Mouse (Mus musculus) spleen, adult 2 months (tissue): Measurements from ENCODE around the gene Ubr2. TPM values are rescaled to one million over a fixed set of nuclear protein-coding genes. Genes with fewer than 3 reads are reported as not detected.

Experiments used
- DNase-seq, 2 experiments: peaks; one replicate each; pipeline versions ENCODE4 v3.0.0 to v3.0.0-alpha.2; 2012 to 2021; ENCODE audit warnings: low spot score in 2 of 2, low read depth in 1 of 2
- H3K27ac ChIP-seq: fragments of 200-500 bp; 2 replicates; pipeline ENCODE4 v1.5.1; 2012; ENCODE audit warnings: low read length, inconsistent platforms; ENCODE audit not compliant: insufficient read depth
- H3K27me3 ChIP-seq: fragments of 200-500 bp; 2 replicates; pipeline ENCODE4 v1.6.1; 2012; ENCODE audit warnings: mild to moderate bottlenecking, moderate library complexity, low read length, inconsistent platforms; ENCODE audit not compliant: control insufficient read depth, insufficient read depth
- H3K36me3 ChIP-seq: fragments of 200-500 bp; 2 replicates; pipeline ENCODE4 v1.6.1; 2012; ENCODE audit warnings: mild to moderate bottlenecking, low read length, inconsistent platforms; ENCODE audit not compliant: control insufficient read depth, insufficient read depth
- H3K4me1 ChIP-seq: fragments of 200-500 bp; 2 replicates; pipeline ENCODE4 v1.6.1; 2011; ENCODE audit warnings: inconsistent platforms; ENCODE audit not compliant: control insufficient read depth, insufficient read depth, insufficient read length
- H3K4me3 ChIP-seq: fragments of 200-500 bp; 2 replicates; pipeline ENCODE4 v1.5.1; 2011; ENCODE audit warnings: mild to moderate bottlenecking, inconsistent platforms; ENCODE audit not compliant: insufficient read depth, insufficient read length; ENCODE audit errors: extremely low read depth
- CTCF ChIP-seq: fragments of 200-500 bp; IDR thresholded peaks from 2 replicates; pipeline ENCODE4 v1.5.1; 2011; ENCODE audit warnings: mild to moderate bottlenecking, inconsistent platforms; ENCODE audit not compliant: insufficient read depth, insufficient read length, insufficient replicate concordance; ENCODE audit errors: extremely low read depth
- POLR2A ChIP-seq: fragments of 200-500 bp; IDR thresholded peaks from 2 replicates; pipeline ENCODE4 v1.6.1; 2011; ENCODE audit warnings: low read depth, low read length, inconsistent platforms
- WGBS: fragments of 180-500 bp; shearing (Covaris S2); methylation state at CpG from one replicate; pipeline ENCODE4 v1.1.7; 2018; 5-methylcytosine and 5-hydroxymethylcytosine counted together
- polyA plus RNA-seq: library from polyadenylated mRNA; depleted of rRNA; stranded (reverse); fragments of >200 nt; gene quantifications from 2 replicates; pipeline ENCODE4 v1.2.3, GENCODE M21; 2012

Gene Ubr2
- polyA plus RNA-seq, 1 experiment, result 31.3 TPM

GRCm38 (mm10) chr17:47005741-47006405 lies 4.5 kb downstream of the Ubr2 start:
- Histone ChIP-seq H3K27me3 (no peaks in the 10 kb centered on the region), H3K4me3 (no peak overlapping the region), H3K36me3 (peaks cover 2% of the 10 kb centered on the region; the same call in 1 of the 2 replicates), H3K27ac (no peak overlapping the region), H3K4me1 (peaks cover 2% of the 10 kb centered on the region; the same call in 1 of the 2 replicates)
- WGBS, result 35% methylated on average over 7 of the region's 7 CpGs
- TF ChIP-seq CTCF (no peak), POLR2A (no peak)
- DNase-seq, result no peak

- 93% methylated on average over 8 of the region's 8 CpGs for WGBS
- Histone ChIP-seq H3K27ac (no peak overlapping the region), H3K4me1 (no peaks in the 10 kb centered on the region), H3K27me3 (no peaks in the 10 kb centered on the region), H3K36me3 (peaks cover 13% of the 10 kb centered on the region), H3K4me3 (no peak overlapping the region)
- TF ChIP-seq POLR2A (no peak), CTCF (no peak)
- DNase-seq, result no peak
Observed at GRCm38 (mm10) chr17:47003305-47003704, 7.1 kb downstream of the Ubr2 start.

DNA sequence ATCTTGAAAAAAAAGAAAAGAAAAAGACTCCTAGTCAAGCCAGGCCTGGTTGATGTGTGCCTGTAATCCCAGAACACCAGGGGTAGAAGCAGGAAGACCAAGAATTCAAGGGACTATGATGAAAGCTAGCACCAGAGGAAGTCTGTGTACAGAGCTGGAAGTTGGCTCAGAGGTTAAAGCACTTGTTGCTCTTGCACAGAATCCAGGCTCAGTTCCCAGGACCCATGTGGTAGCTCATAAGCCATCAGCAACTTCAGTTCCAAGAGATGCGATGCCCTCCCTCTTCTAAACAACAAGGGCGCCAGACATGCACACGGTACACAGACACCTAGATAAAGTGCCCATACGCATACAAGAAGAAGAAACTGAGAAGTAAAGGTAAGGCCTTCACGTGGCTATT lies 8.0 kb downstream of the Ubr2 start:
- Histone ChIP-seq H3K36me3 (peaks cover 17% of the 10 kb centered on the region), H3K27me3 (no peaks in the 10 kb centered on the region), H3K4me1 (no peaks in the 10 kb centered on the region), H3K27ac (no peak overlapping the region), H3K4me3 (no peak overlapping the region)
- DNase-seq, result no peak
- WGBS, result 85% methylated on average over 5 of the region's 5 CpGs
- TF ChIP-seq CTCF (no peak), POLR2A (no peak)

GRCm38 (mm10) chr17:46998840-46999239 lies 11.5 kb downstream of the Ubr2 start:
- 95% methylated on average over 4 of the region's 4 CpGs for WGBS
- TF ChIP-seq POLR2A (no peak), CTCF (no peak)

DNA sequence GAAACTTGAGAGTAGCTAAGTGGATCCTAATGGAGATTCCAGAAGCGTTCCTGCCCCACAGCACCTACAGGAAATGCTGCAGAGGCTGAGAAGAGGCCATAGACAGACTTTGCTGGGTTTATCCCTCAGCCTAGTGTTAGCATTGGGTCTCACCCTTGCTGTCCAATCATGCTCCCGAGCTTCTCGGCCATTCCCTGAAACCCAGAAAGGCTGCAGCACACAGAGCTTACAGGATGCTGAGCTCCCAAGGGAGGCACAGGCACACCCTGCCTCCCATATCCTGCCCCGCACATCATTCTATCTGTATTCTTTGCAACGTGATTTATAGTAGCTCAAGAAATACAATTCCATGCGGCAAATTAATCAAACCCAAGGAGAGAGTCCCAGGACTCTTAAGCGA lies 13.9 kb downstream of the Ubr2 start:
- peaks cover 33% of the 10 kb centered on the region for H3K36me3 ChIP-seq

More at GRCm38 (mm10) chr17:46998840-46999239, 11.5 kb downstream of the Ubr2 start:
- H3K4me1 ChIP-seq, result no peaks in the 10 kb centered on the region
- no peak for DNase-seq
- peaks cover 23% of the 10 kb centered on the region for H3K36me3 ChIP-seq
- H3K4me3 ChIP-seq, result no peak overlapping the region
- no peak overlapping the region for H3K27ac ChIP-seq
- no peaks in the 10 kb centered on the region for H3K27me3 ChIP-seq

GRCm38 (mm10) chr17:46995621-46996020 lies 14.7 kb downstream of the Ubr2 start:
- no peak for TF ChIP-seq POLR2A
- 81% methylated on average over 3 of the region's 3 CpGs for WGBS
- no peak overlapping the region for H3K4me3 ChIP-seq
- no peaks in the 10 kb centered on the region for H3K4me1 ChIP-seq
- H3K27me3 ChIP-seq, result no peaks in the 10 kb centered on the region
- H3K36me3 ChIP-seq, result peaks cover 39% of the 10 kb centered on the region
- no peak overlapping the region for H3K27ac ChIP-seq
- no peak for DNase-seq

More for the DNA sequence above, 13.9 kb downstream of the Ubr2 start:
- 89% methylated on average over 7 of the region's 7 CpGs for WGBS
- Histone ChIP-seq H3K27ac (no peak overlapping the region), H3K27me3 (no peaks in the 10 kb centered on the region), H3K4me1 (no peaks in the 10 kb centered on the region), H3K4me3 (no peak overlapping the region)
- no peak for DNase-seq
- TF ChIP-seq CTCF (no peak), POLR2A (no peak)

DNA sequence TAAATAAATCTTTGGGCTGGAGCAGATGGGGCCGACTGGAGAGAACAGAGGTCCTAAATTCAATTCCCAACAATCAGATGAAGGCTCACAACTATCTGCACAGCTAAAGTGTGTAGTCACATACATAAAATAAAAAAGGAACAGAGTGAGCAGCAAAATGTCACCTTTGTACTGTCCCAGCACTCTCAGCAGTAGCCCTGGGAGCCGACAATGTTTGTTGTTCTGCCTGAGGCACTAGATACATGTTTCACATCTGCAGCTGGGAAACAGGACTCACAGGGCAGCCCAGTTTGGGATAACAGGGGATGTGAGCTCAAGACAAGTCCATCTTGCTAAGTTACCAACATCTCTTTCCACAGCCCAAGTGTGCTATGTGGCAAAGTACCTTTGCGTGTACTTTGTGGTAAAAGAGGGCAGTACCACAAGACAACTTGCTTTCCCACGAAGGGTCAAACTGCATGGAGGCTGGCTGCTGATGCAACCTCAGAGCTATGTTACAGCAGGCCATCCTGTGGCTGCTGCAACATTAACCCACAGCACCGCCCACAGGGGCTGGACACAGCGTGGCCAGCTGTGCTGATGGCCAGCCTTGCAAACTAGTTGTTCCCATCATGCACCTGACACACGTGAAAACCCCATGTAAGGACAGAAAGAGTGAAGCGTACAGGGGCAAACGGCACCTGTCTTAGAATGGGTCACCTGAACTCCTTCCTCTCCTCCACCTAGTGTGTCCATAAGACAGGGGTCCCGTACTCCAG lies 15.5 kb downstream of the Ubr2 start:
- TF ChIP-seq CTCF (no peak), POLR2A (no peak)
- no peak overlapping the region for H3K27ac ChIP-seq
- no peaks in the 10 kb centered on the region for H3K27me3 ChIP-seq
- 87% methylated on average over 10 of the region's 10 CpGs for WGBS
- H3K4me1 ChIP-seq, result no peaks in the 10 kb centered on the region
- no peak for DNase-seq
- H3K36me3 ChIP-seq, result peaks cover 41% of the 10 kb centered on the region
- H3K4me3 ChIP-seq, result no peak overlapping the region
